In the genomic region with DNA sequence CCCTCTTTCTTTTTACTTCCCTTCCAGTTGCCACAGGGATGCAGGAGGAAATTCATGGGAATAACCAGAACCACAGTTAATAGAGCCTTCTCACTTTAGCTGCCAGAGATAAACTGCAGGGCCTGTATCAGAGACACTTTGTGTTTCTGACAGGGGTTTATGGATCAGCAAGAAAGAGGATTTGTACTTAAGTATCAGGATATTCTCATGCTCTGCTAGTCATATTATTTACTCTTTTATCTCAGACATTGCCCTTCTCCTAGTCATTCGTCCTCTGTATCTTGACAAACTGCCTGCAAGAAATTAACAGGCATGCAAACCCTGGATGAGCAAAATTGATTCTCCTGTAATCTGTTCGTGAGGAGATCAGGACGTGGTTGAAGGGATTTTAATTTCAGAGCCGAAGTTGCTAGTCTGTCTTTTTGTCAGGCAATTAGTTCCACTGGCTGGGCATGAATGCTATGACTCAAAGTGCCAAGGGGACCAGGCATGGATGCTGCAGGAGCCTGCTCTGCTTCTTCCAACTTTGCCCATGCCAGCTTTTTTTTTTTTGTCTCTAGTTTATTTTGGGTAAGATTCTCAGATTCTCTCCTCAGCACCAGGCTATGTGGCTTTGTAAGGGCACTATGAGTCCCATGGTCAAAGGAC, we compare ENCODE assay signal across 14 mouse cellular contexts. TPM values are rescaled to one million over a fixed set of nuclear protein-coding genes. Genes with fewer than 3 reads are reported as not detected.
A peak's percentile ranks its signal among the peaks of the same experiment; 100 is the strongest.
DNase-seq lines count a peak whose midpoint lies in the region; ATAC-seq lines count a peak whose summit lies in the region.
"Had no signal": no experiment of that assay in that cellular context is flagged by ENCODE, and none has a peak within 500 bp of the region (broad histone marks: within the 10 kb centered on the region; RNA-seq: fewer than 3 reads in every experiment).

No protein-coding gene starts in this region.

- peak; percentile 46 for DNase-seq in embryo, embryonic 10 days (ENCODE audit: low spot score)
- DNase-seq in embryo, embryonic 9.5 days (ENCODE audit: extremely low spot score), result no peak
- DNase-seq in midbrain, embryonic 11.5 days (ENCODE audit: low spot score, missing footprints), result no peak
- peak; percentile 72 for DNase-seq in retina, embryonic 14.5 days (ENCODE audit: low spot score)
- no peak for DNase-seq in heart, adult 11 months
- no peak for DNase-seq in right cerebral cortex, postnatal 36 days (ENCODE audit: low spot score in 2 of 2)
- DNase-seq: B cell, adult 2 months; kidney, postnatal 25 days; liver; thymus, postnatal 36 days had no signal

- H3K27ac ChIP-seq in forebrain, embryonic 15.5 days (replicated peaks), result peak overlapping the region; percentile 80
- H3K27ac ChIP-seq in midbrain, embryonic 11.5 days (ENCODE audit: low read depth, low read length), result peak overlapping the region; percentile 15; the same call in 1 of the 2 replicates
- H3K27ac ChIP-seq in kidney, embryonic 14.5 days (ENCODE audit: low read depth, low read length), result no peak overlapping the region

- H3K9me3 ChIP-seq in forebrain, embryonic 15.5 days, result no peaks in the 10 kb centered on the region
- no peaks in the 10 kb centered on the region for H3K9me3 ChIP-seq in midbrain, embryonic 11.5 days (ENCODE audit: control insufficient read depth, low read length)
- H3K9me3 ChIP-seq in kidney, embryonic 14.5 days (ENCODE audit: control insufficient read depth, low read length), result no peaks in the 10 kb centered on the region
- H3K9me3 ChIP-seq: G1E had no signal

- peaks cover 6% of the 10 kb centered on the region for H3K4me1 ChIP-seq in forebrain, embryonic 15.5 days
- H3K4me1 ChIP-seq in midbrain, embryonic 11.5 days (ENCODE audit: control insufficient read depth, insufficient read depth, low read length), result peaks cover 6% of the 10 kb centered on the region
- H3K4me1 ChIP-seq in kidney, embryonic 14.5 days (ENCODE audit: control insufficient read depth, insufficient read depth, low read length), result no peaks in the 10 kb centered on the region; the same call in 1 of the 2 replicates

- H3K27me3 ChIP-seq in forebrain, embryonic 15.5 days, result no peaks in the 10 kb centered on the region
- H3K27me3 ChIP-seq in midbrain, embryonic 11.5 days (ENCODE audit: control insufficient read depth, insufficient read depth, low read length), result no peaks in the 10 kb centered on the region
- H3K27me3 ChIP-seq in kidney, embryonic 14.5 days (ENCODE audit: control insufficient read depth, insufficient read depth, low read length), result no peaks in the 10 kb centered on the region

- peak; percentile 87 for ATAC-seq in forebrain, embryonic 15.5 days (replicated peaks)
- no peak for ATAC-seq in midbrain, embryonic 11.5 days (ENCODE audit: low FRiP score)
- ATAC-seq in kidney, embryonic 14.5 days (ENCODE audit: low FRiP score, low TSS enrichment), result no peak
- ATAC-seq: lung, postnatal 0 days had no signal

- no peak overlapping the region for H3K4me2 ChIP-seq in forebrain, embryonic 15.5 days (replicated peaks)
- H3K4me2 ChIP-seq in midbrain, embryonic 11.5 days, result no peak overlapping the region; the same call in 1 of the 2 replicates
- no peak overlapping the region for H3K4me2 ChIP-seq in kidney, embryonic 14.5 days (replicated peaks; ENCODE audit: low read depth, low read length)

- WGBS in forebrain, embryonic 15.5 days, result 6% methylated on average over 4 of the region's 4 CpGs
- WGBS in midbrain, embryonic 11.5 days, result 11% methylated on average over 4 of the region's 4 CpGs
- WGBS in kidney, embryonic 14.5 days, result 36% methylated on average over 4 of the region's 4 CpGs

- H3K36me3 ChIP-seq in forebrain, embryonic 15.5 days, result no peaks in the 10 kb centered on the region
- no peaks in the 10 kb centered on the region for H3K36me3 ChIP-seq in midbrain, embryonic 11.5 days (ENCODE audit: control insufficient read depth, insufficient read depth, low read length)
- H3K36me3 ChIP-seq in kidney, embryonic 14.5 days (ENCODE audit: control insufficient read depth, insufficient read depth, low read length), result no peaks in the 10 kb centered on the region
- H3K36me3 ChIP-seq: G1E had no signal

- H3K4me3 ChIP-seq in forebrain, embryonic 15.5 days, result no peak overlapping the region
- no peak overlapping the region for H3K4me3 ChIP-seq in midbrain, embryonic 11.5 days (ENCODE audit: low read depth, low read length)
- H3K4me3 ChIP-seq in kidney, embryonic 14.5 days (ENCODE audit: low read length), result no peak overlapping the region

- H3K9ac ChIP-seq in forebrain, embryonic 15.5 days (replicated peaks), result no peak overlapping the region
- no peak overlapping the region for H3K9ac ChIP-seq in midbrain, embryonic 11.5 days (ENCODE audit: low read length)
- H3K9ac ChIP-seq in kidney, embryonic 14.5 days (ENCODE audit: low read depth, low read length), result no peak overlapping the region

RNA-seq across cellular contexts. Expression of gene ccdc198, which starts 48.7 kb away (rescaled TPM):
- polyA plus RNA-seq in forebrain, embryonic 15.5 days (2015; fragmentation: Nextera tagmentation; extraction: Ambion mirVana), result 0.22 and 0.29 TPM in 2 replicates
- polyA plus RNA-seq in midbrain, embryonic 11.5 days (2014; fragmentation: Nextera tagmentation; extraction: Ambion mirVana), result 0.10 TPM in 1 of 2 replicates, not detected in the other
- polyA plus RNA-seq in kidney, embryonic 14.5 days (2014; fragmentation: Nextera tagmentation; extraction: Ambion mirVana), result 81.9 and 89.6 TPM in 2 replicates
- polyA plus RNA-seq: G1E had no signal

Comparison
In these comparisons a context has a peak if more than half of its experiments do, and no peak if none do; other contexts are left out.
1. DNase-seq: peak in embryo, embryonic 10 days (single experiment) and retina, embryonic 14.5 days (single experiment); none in embryo, embryonic 9.5 days (single experiment), midbrain, embryonic 11.5 days (single experiment), heart, adult 11 months (single experiment) and right cerebral cortex, postnatal 36 days (0 of 2).
2. RNA of gene ccdc198, which starts 48.7 kb away (polyA plus RNA-seq): 81.9 to 89.6 TPM in kidney, embryonic 14.5 days; 0.22 to 0.29 TPM in forebrain, embryonic 15.5 days and 0.10 TPM in midbrain, embryonic 11.5 days; every median in the first group is over 10 times any median in the second.